Mouse (Mus musculus) liver, embryonic 11.5 days (tissue): ENCODE results near the gene Ephb2. TPM values are rescaled to one million over a fixed set of nuclear protein-coding genes. Genes with fewer than 3 reads are reported as not detected.
A peak's percentile ranks its signal among the peaks of the same experiment; 100 is the strongest.

Experiments
- ATAC-seq: fragments of 200-750 bp; cut with Nextera tagmentation; replicated peaks from 2 replicates; pipeline ENCODE4 v1.8.0; 2017; ENCODE audit warnings: moderate number of reproducible peaks, mild to moderate bottlenecking, moderate TSS enrichment, moderate library complexity; ENCODE audit not compliant: low FRiP score
- DNase-seq: peaks from one replicate; pipeline ENCODE4 v3.0.0-alpha.2; 2017; ENCODE audit warnings: low spot score
- H3K27ac ChIP-seq: fragments of 300-500 bp; sonication (generic); 2 replicates; pipeline ENCODE4 v1.5.1; 2014; ENCODE audit warnings: mild to moderate bottlenecking, low read depth, low read length, control low read depth
- H3K27me3 ChIP-seq: fragments of 300-500 bp; sonication (generic); replicated peaks from 2 replicates; pipeline ENCODE4 v1.6.1; 2014; ENCODE audit warnings: low read length, mixed read lengths; ENCODE audit not compliant: control insufficient read depth, insufficient read depth
- H3K36me3 ChIP-seq: fragments of 300-500 bp; sonication (generic); 2 replicates; pipeline ENCODE4 v1.6.1; 2014; ENCODE audit warnings: mild to moderate bottlenecking, low read length, moderate library complexity, mixed read lengths; ENCODE audit not compliant: control insufficient read depth, insufficient read depth
- H3K4me1 ChIP-seq: fragments of 300-500 bp; sonication (generic); replicated peaks from 2 replicates; pipeline ENCODE4 v1.6.1; 2014; ENCODE audit warnings: low read length, mixed read lengths; ENCODE audit not compliant: control insufficient read depth, insufficient read depth
- H3K4me2 ChIP-seq: fragments of 300-500 bp; sonication (generic); 2 replicates; pipeline ENCODE4 v1.6.1; 2014; ENCODE audit warnings: mild to moderate bottlenecking, control low read depth, moderate library complexity
- H3K4me3 ChIP-seq: fragments of 300-500 bp; sonication (generic); 2 replicates; pipeline ENCODE4 v1.5.1; 2014; ENCODE audit warnings: low read depth, low read length, control low read depth
- H3K9ac ChIP-seq: fragments of 300-500 bp; sonication (generic); 2 replicates; pipeline ENCODE4 v1.6.1; 2014; ENCODE audit warnings: low read depth, low read length, control low read depth
- H3K9me3 ChIP-seq: fragments of 300-500 bp; sonication (generic); 2 replicates; pipeline ENCODE4 v1.6.1; 2016; ENCODE audit warnings: low read length, inconsistent platforms, mixed read lengths; ENCODE audit not compliant: control insufficient read depth
- WGBS: fragments of 180-500 bp; shearing (Covaris S2); extraction: QIAGEN DNeasy Blood & Tissue Kit; methylation state at CpG from one replicate; pipeline ENCODE4 v1.1.7; 2014; 5-methylcytosine and 5-hydroxymethylcytosine counted together
- polyA plus RNA-seq: library from polyadenylated mRNA; unstranded; fragments of >200 nt; fragmentation: Nextera tagmentation; extraction: Ambion mirVana; gene quantifications from 2 replicates; pipeline ENCODE4 v1.2.1, GENCODE M21; 2014

The Ephb2 gene
- polyA plus RNA-seq, 1 experiment from 2014 or later = 5.1 TPM

DNA sequence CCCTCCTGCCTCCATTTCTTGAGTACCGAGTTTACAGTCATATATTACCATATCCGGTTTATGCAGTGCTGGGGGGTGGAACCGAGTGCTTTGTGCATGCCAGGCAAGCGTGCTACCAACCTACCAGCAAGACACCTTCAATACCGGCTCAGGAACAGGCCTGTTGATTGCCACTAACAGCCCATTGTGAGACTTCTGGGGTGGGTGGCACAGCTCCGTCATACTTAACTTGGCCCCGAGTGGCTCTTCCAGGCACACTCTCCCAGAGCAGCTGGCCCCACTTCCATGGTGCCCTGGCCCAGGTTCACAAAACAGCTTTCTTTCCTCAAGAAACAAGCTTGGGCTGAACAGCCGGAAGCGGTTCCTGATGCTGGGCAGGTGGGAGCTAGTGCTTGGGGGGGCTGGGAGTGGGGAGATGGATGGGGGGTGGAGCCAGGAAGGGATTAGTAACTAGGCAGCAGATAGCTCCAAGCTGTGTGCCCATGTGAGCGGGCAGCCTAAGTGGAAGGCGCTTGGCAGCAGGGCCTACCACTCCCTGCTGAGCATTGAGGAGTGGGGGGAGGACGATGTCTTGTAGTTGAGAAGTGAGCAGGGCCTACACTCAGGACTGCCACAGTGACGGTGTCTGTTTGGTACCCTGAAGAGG is 183.8 kb downstream of the Ephb2 start:
- peaks cover 23% of the 10 kb centered on the region for H3K4me1 ChIP-seq
- no peak overlapping the region; the same call in 1 of the 2 replicates for H3K9ac ChIP-seq
- H3K4me2 ChIP-seq = no peak overlapping the region
- H3K36me3 ChIP-seq = no peaks in the 10 kb centered on the region
- no peak overlapping the region for H3K4me3 ChIP-seq
- ATAC-seq (no peak), DNase-seq (no peak)
- whole genome bisulfite sequencing = 70% methylated on average over 13 of the region's 13 CpGs
- no peaks in the 10 kb centered on the region for H3K9me3 ChIP-seq
- H3K27ac ChIP-seq = peak overlapping the region; percentile 77
- no peaks in the 10 kb centered on the region for H3K27me3 ChIP-seq

DNA sequence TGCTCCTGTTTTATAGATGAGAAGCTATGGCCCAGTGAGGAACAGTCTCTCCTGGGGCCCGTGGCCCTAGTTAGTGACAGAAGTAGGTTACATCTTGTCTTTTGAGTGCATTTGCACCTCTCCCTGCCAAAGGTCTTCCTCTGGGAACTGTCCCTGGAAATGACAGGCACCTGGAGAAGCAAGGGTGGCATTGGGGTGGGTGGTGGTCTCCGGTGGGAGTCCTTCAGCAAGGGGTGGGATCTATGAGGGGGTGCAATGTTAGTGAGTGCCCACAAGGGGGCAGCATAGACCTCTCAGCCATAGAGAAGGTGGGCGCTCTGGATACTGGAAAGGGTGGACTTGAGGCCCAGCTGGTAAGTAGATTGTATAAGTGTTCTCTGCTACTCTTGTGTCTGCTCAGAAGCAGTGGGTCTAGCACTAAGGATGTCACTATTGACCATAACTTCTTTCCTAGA is 184.4 kb downstream of the Ephb2 start:
- 57% methylated on average over 3 of the region's 3 CpGs for WGBS
- Histone ChIP-seq H3K4me3 (no peak overlapping the region), H3K4me1 (peaks cover 23% of the 10 kb centered on the region), H3K27ac (no peak overlapping the region), H3K36me3 (no peaks in the 10 kb centered on the region), H3K9me3 (no peaks in the 10 kb centered on the region), H3K27me3 (no peaks in the 10 kb centered on the region), H3K4me2 (no peak overlapping the region), H3K9ac (no peak overlapping the region)
- DNase-seq (no peak), ATAC-seq (no peak)

DNA sequence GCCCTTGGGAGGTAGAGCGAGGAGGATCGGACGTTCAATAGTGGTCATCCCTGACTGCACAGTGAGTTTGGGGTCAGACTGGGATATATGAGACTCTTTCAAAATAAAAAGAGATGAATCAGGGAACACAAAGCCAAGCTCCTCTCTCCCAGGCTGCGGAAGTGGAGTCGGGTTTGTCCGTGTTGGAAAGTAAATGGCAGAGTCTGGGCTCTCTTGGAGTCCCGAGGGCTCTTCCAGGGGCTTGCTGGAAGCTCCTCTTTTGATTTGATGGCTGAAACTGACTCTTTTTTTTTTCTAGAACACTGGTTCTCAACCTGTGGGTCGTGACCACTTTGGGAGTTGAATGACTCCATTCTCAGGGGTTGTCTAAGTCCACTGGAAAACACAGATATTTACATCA is 185.5 kb downstream of the Ephb2 start:
- no peak overlapping the region for H3K4me3 ChIP-seq
- no peak for DNase-seq
- H3K4me2 ChIP-seq = no peak overlapping the region
- no peak overlapping the region for H3K27ac ChIP-seq
- ATAC-seq = no peak
- no peak overlapping the region for H3K9ac ChIP-seq
- H3K9me3 ChIP-seq = no peaks in the 10 kb centered on the region
- peaks cover 23% of the 10 kb centered on the region for H3K4me1 ChIP-seq
- no peaks in the 10 kb centered on the region for H3K36me3 ChIP-seq
- 91% methylated on average over 8 of the region's 8 CpGs for WGBS
- no peaks in the 10 kb centered on the region for H3K27me3 ChIP-seq

DNA sequence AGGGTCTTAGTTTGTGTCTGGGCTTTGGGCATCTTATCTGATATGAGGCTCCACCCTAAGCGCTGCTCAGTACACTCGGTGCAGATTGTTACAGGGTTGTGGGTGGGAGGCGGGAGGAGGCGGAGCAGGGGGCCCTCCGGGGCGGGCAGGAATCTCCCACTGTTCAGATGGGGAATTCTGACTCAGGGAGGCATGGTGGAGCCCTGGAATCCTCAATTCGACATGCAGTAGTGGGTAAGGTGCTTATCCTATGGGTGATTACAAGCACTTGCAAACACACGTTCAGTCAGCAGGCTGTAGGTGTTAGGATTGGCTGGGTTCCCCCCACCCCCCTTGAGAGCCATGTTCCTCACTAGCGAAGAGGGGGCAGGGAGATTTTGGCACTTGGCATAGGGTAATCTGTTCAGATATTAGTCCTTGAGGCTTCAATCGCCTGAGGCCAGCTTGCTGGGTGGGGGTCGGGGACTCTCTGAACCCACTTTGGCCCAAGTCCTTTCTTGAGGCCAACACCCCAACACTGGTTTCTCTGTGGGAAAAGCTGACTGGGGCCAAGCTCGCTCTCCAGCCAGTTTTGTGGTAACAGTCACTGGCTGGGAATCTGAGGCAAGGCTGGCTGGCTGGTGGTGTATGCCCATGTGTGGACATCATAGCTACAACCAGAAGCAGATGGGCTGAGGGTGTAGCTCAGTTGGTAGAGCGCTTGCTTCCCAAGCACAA is 186.2 kb downstream of the Ephb2 start:
- Histone ChIP-seq H3K9me3 (no peaks in the 10 kb centered on the region), H3K9ac (no peak overlapping the region), H3K4me3 (no peak overlapping the region), H3K4me2 (peak overlapping the region; percentile 56), H3K27me3 (no peaks in the 10 kb centered on the region), H3K27ac (no peak overlapping the region), H3K36me3 (no peaks in the 10 kb centered on the region), H3K4me1 (peaks cover 23% of the 10 kb centered on the region)
- ATAC-seq (peak; percentile 38; the same call in 1 of the 2 replicates), DNase-seq (no peak)
- 35% methylated on average over 13 of the region's 13 CpGs for WGBS

DNA sequence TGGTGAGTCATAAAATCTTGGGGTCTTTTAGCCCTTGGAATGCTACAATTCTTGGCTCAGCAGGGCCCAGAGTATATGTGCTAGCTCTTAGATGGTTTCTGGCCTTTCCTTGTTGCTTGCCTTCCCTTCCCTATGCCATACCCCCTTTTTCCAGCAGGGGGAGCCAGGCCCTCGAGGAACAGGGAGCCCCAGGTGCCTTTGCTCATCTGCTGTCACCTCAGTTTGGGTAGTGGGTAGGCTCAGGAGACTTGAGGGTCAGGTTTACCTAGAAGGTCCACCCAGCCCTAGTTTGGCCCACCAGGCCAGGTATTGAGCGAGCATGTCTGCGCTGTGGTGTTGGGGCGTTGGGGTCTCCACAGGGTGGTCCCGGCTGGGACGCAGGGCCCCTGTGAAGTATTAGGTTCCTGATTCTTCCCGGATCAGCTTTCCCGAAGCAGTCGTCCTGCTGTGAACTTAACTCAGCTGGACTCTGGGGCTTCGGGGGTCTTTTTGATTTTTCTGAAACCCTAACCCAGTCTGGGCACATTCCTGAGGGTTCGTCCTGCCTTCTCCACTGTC is 186.8 kb downstream of the Ephb2 start:
- 16% methylated on average over 11 of the region's 11 CpGs for WGBS
- peak overlapping the region; percentile 56 for H3K4me2 ChIP-seq
- peaks cover 23% of the 10 kb centered on the region for H3K4me1 ChIP-seq
- ATAC-seq (0 out of 2 replicates have a peak, but pooled peaks have one; percentile 15), DNase-seq (peak; percentile 89)
- no peaks in the 10 kb centered on the region for H3K36me3 ChIP-seq
- no peaks in the 10 kb centered on the region for H3K27me3 ChIP-seq
- no peaks in the 10 kb centered on the region for H3K9me3 ChIP-seq
- no peak overlapping the region for H3K27ac ChIP-seq
- no peak overlapping the region for H3K4me3 ChIP-seq
- H3K9ac ChIP-seq = no peak overlapping the region

DNA sequence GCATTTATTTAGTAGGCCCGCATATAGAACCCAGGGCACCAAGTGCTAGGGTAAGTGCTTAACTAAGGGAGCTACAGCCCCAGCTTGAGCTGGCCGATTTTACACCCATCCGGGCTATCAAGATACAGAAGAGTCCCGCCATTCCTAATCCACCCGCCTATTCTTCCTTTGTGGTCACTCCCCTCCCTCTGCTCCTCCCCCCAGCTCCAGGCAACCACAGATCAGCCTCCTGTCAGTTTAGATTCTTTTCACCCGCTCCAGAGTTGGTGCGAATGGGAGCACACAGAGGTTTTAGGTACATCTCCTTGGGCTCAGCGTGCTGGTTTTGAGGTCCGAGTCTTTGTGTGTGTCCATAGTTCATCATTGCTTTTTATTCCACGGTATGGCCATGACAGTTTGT is 196.9 kb downstream of the Ephb2 start:
- Histone ChIP-seq H3K9ac (no peak overlapping the region), H3K36me3 (no peaks in the 10 kb centered on the region), H3K9me3 (no peaks in the 10 kb centered on the region), H3K27me3 (peaks cover 31% of the 10 kb centered on the region), H3K4me2 (peak overlapping the region; percentile 11; the same call in 1 of the 2 replicates), H3K4me1 (peaks cover 8% of the 10 kb centered on the region), H3K4me3 (no peak overlapping the region), H3K27ac (no peak overlapping the region)
- peak; percentile 46 for DNase-seq
- WGBS = 10% methylated on average over 10 of the region's 10 CpGs
- ATAC-seq = no peak

DNA sequence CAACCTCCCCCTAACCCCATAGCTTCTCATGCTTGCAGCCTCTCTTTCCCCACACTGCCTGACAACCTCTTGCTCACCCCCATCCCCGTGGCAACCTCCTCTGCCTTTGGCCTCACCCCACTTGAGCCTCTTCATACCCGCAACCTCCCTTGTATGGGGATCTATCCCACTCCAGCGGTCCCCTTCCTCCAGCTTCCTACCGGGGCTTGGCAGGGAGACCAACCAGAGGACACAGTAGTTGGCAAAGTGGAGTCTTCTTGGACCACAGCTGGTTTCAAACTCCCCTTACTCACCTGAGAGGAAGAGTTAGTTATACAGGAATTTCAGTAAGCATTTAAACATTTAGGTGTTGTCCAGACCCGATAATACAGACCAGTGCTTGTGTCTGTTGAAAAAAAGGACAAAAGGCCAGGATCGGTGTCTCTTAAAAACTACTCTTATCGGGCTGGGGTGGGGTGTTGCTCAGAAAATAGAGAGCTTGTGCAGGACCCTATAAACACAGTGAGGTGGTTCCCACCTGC is 197.5 kb downstream of the Ephb2 start:
- Histone ChIP-seq H3K27me3 (peaks cover 31% of the 10 kb centered on the region), H3K27ac (no peak overlapping the region), H3K36me3 (no peaks in the 10 kb centered on the region), H3K4me2 (peak overlapping the region; percentile 11; the same call in 1 of the 2 replicates), H3K4me1 (peaks cover 8% of the 10 kb centered on the region), H3K9ac (no peak overlapping the region), H3K4me3 (no peak overlapping the region), H3K9me3 (no peaks in the 10 kb centered on the region)
- no peak for DNase-seq
- no peak for ATAC-seq
- 39% methylated on average over 7 of the region's 7 CpGs for WGBS

DNA sequence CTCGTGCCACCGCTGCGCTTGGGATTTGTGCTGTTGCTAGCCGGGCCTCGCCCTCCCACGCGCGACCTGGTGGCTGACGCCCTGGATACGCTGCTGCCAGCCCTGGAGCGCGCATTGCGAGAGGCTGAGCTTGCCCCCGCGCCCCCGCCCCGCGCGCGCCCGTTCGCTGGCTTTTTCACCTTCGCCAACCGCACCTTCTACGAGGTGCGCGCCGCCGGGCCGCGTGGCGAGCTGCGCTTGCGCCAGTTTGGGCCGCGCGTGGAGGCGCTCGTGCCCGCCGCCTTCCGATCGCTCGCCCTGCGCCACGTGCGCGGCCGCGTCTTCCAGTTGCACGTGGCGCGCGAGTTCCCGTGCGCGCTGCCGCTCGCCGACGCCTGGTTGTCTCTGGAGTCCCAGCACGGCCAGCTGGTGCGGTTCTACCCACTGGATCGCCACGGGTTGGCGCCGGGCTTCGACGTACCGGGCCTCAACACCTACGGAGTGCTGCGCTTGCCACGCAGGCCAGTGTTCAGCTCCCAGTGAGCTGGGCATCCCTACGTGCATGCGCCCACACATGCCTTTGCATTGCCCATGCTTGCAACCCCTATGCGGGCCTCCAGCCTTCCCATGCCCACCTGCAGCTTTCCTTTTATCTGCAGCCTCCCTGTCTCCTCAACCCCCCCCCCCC is 198.1 kb downstream of the Ephb2 start:
- peaks cover 8% of the 10 kb centered on the region for H3K4me1 ChIP-seq
- DNase-seq (peak; percentile 53), ATAC-seq (no peak)

More for the DNA sequence above, 198.1 kb downstream of the Ephb2 start:
- Histone ChIP-seq H3K27ac (no peak overlapping the region), H3K9me3 (no peaks in the 10 kb centered on the region), H3K9ac (peak overlapping the region; percentile 38), H3K27me3 (peaks cover 31% of the 10 kb centered on the region), H3K4me3 (peak overlapping the region; percentile 53), H3K4me2 (peak overlapping the region; percentile 78), H3K36me3 (no peaks in the 10 kb centered on the region)
- 5% methylated on average over 76 of the region's 76 CpGs for WGBS
